Mouse (Mus musculus): ENCODE results near the gene Tmprss5. TPM values are rescaled to one million over a fixed set of nuclear protein-coding genes. Genes with fewer than 3 reads are reported as not detected.

Tmprss5 gene
- under 1 TPM; 0.70 TPM for total RNA-seq (2021)
- long read RNA-seq, experiment 1, partial matches to known transcripts = 0 of 1 reads
- long read RNA-seq, experiment 1, other reads (novel, unspliced or antisense) = 1 of 1 reads
- long read RNA-seq, experiment 2 = 0 reads

DNA sequence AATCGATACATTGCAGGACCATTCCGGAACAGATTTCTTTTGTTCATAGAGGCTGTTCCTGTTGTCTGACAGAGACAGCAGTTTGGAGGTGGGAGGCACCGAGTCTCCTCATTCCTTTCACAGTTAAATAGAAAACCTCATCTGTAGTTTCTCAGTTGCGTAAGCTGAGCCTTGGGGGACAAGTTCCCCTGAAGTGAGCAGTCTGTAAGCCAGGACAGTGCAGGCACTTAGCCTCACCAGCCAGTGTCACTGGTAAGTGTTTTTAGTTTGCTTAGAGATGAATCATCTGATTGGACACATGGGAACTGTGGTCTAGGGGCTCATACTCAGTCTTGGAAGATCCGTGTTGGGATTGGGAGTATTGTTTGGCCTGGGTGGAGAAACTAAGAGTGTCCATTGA, at the start of gene Tmprss5:
Gene Tmprss5 (plus strand): TSS at position 154 of the 400 bp plus-strand sequence.
- no peak for DNase-seq (ENCODE audit: extremely low spot score in 1 of 2, low spot score in 2 of 2)
- no peak within 1 kb of the TSS for H3K4me3 ChIP-seq
- intact Hi-C loops (cut with DNase I) = loop anchor here (1.0 to 5.0 kb wide), 3 partner anchors 166 to 1356 kb away; no protein-coding TSS in a partner anchor
- TF ChIP-seq CTCF (IDR thresholded peaks at IDR 0.05) = no peak
- no peak within 1 kb of the TSS for H3K27ac ChIP-seq

DNA sequence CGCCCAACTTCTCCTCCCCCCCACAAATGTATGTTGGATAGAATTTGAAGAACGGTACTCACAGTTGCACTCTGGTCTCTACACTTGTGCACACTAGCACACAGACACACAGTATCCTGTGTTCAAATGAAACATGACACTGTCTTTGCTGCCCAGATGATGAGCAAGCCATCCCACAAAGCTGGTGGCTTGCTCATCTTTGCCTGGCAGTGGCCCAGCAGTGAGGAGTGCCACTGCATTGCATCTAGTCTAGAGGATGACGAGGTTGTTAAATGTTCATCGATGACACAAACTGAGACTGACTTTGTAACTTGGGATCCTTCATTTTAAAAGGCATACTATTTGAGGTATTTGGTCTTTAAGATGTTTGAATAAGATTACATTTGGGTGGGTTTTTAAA, 46.3 kb upstream of the Tmprss5 start:
- intact Hi-C loops (cut with DNase I) = no loop called here

DNA sequence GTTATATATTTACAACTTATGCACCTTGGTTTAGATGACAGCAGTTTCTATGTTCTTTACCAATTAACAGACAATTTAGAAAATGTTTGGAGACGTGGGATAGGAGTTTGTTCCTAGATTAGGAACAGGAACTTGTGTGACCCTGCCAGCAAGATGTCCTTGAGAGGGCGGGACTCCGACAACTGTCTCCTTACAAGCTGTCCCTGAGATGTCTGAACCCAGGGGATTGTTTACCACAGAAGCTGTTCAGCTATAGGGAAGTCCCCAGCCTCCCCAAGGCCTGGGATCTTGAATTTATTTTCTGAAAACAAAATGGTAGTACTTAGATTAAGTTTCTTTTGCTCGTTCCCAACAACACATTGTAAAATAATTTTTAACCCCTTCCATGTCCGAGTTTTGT, 30.2 kb upstream of the Tmprss5 start:
- no peak for DNase-seq (ENCODE audit: extremely low spot score in 1 of 2, low spot score in 2 of 2)
- TF ChIP-seq CTCF (IDR thresholded peaks at IDR 0.05) = no peak
- intact Hi-C loops (cut with DNase I) = loop anchor here (1.0 kb wide), 1 partner anchor 406 kb away; no protein-coding TSS in a partner anchor
- Histone ChIP-seq H3K4me3 (no peak overlapping the region), H3K27ac (no peak overlapping the region)

More for the DNA sequence above, 46.3 kb upstream of the Tmprss5 start:
- Histone ChIP-seq H3K27ac (no peak overlapping the region), H3K4me3 (no peak overlapping the region)
- DNase-seq (ENCODE audit: extremely low spot score in 1 of 2, low spot score in 2 of 2) = peak in 1 of 2 experiments; percentile 50
- TF ChIP-seq CTCF (IDR thresholded peaks at IDR 0.05) = no peak

DNA sequence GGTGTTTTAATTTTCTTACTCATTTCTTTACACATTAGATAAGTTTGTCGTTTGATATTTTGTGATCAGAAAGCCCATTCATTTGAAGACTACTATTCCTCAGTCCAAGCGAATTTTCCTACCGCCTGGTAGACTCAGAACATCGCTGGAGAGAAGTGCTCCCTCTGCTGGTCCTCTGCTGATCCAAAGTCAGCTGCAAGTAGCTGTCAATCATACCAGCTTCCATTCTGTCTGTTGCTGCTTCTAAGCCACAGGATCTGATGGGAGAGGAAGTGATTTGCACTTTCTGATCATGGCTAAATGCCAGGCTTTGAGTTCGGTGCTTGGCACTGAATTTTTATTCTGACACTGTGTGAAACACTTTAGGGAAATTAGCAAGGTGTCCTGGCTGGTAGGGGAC, 29.7 kb upstream of the Tmprss5 start:
- peak; percentile 56 to 68 for DNase-seq (ENCODE audit: extremely low spot score in 1 of 2, low spot score in 2 of 2)
- TF ChIP-seq CTCF (IDR thresholded peaks at IDR 0.05) = peak; percentile 84
- Histone ChIP-seq H3K27ac (no peak overlapping the region), H3K4me3 (no peak overlapping the region)
- intact Hi-C loops (cut with DNase I) = loop anchor here (1.0 kb wide), 1 partner anchor 406 kb away; no protein-coding TSS in a partner anchor

DNA sequence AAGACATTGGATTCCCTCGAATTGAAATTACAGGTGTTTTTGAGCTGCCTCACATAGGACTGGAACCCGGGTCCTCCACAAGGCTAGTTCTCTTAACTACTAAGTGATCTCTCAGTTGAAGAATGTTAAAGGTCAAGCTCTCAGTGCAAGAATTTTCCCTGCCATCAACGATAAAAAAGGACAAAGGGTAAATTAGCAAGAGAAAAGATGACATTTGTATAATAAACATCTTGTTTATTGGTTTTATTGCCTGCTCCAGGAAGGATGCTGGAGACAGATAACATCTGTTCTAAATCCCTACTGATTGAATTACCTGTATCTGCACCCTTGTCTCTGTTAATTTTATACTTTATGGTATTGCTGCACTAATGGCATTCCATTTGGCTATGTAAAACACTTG, 27.0 kb upstream of the Tmprss5 start:
- Histone ChIP-seq H3K4me3 (no peak overlapping the region), H3K27ac (no peak overlapping the region)
- DNase-seq (ENCODE audit: extremely low spot score in 1 of 2, low spot score in 2 of 2) = no peak
- intact Hi-C loops (cut with DNase I) = no loop called here
- no peak for TF ChIP-seq CTCF (IDR thresholded peaks at IDR 0.05)

DNA sequence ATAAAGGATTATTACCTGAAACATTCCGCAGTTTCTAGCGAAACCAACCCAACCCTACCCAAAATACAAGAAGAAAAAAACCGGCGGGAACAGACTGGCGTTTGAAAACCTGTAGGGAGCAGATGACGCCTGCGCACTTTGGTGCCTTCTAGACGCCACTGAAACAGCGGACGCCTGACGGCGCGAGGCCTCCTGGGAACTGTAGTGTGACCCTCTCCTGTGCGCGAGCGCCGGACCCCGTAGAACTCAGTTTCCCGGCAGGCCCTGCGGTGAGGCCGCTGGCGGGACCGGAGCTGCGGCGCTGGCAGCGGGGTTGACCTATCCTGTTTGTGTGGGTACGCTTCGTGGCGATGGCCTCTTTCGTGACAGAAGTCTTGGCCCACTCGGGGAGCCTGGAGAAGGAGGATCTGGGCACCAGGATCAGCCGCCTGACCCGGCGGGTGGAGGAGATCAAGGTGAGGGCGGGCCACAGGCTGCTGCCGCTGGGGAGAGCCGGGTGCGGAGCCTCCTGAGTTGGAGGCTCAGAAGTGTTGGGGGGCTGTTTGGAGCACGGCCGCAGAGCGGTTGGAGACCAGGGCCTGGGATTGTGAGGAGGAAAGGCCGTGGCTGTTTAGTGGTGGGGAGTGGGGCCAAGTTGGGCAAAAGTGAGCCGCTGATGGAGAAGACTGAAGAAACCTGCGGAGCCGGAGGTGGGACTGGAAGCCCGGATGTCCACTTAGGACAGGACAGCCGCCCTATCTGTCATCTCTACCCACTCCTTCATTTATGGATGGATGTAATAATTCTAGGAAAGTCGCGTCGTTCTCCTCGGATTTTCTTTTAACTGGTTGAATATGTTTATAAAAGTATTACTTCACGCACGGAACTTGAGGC, 25.5 kb upstream of the Tmprss5 start, which contains the start of gene Zw10:
Gene Zw10 (plus strand): TSS at position 281 of the 873 bp plus-strand sequence.
- DNase-seq (ENCODE audit: extremely low spot score in 1 of 2, low spot score in 2 of 2) = peak; percentile 94
- H3K27ac ChIP-seq = peak within 1 kb of the TSS; percentile 51
- TF ChIP-seq CTCF (IDR thresholded peaks at IDR 0.05) = no peak; the same call in 1 of the 2 replicates
- intact Hi-C loops (cut with DNase I) = loop anchor here (5.0 kb wide), 1 partner anchor 68 kb away; the partner anchor contains the start of gene Usp28
- peak within 1 kb of the TSS; percentile 97 for H3K4me3 ChIP-seq

DNA sequence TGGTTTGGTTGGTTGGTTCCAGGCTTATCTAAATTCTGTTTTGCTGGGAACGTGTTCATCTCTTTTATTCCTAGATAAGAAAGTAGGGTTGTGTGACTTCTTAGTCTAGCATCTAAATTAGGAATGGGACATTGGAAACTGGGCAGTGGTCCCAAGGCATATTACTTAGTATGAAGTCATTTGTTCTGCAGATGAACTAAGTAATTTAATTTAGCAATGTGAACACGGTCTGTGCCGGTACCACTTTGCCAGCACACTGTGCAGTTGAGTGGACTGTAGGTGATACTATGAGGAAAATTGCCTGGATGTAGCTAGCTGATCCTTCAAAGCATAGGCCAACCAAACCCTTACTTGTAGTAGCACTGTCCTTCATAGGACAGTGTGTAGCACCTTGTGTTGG, 4.2 kb upstream of the Tmprss5 start:
- no peak for TF ChIP-seq CTCF (IDR thresholded peaks at IDR 0.05)
- no peak for DNase-seq (ENCODE audit: extremely low spot score in 1 of 2, low spot score in 2 of 2)
- Histone ChIP-seq H3K4me3 (no peak overlapping the region), H3K27ac (no peak overlapping the region)
- intact Hi-C loops (cut with DNase I) = no loop called here

DNA sequence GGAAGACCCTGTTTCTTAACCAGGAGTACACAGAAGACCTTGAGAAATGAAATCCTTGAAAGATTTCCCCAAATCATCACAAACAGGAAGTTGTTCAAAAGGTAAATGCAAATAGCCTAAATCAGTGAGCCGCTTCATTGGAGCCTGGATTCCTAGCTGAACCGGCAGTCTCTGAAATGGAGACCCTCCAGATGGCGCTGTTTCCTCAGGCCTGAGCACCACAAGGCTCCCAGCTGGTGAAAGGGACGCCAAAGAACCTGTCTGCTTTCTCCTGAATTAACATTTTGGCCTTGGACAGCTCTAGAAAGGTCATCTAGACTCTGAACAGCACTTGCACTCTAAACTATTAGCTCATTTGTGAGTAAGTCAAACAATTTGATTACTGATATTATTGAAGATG, 501 bp downstream of the Tmprss5 start:
- peak; percentile 90 for TF ChIP-seq CTCF (IDR thresholded peaks at IDR 0.05)
- peak; percentile 68 to 80 for DNase-seq (ENCODE audit: extremely low spot score in 1 of 2, low spot score in 2 of 2)
- intact Hi-C loops (cut with DNase I) = loop anchor here (1.0 to 5.0 kb wide), 3 partner anchors 166 to 1356 kb away; no protein-coding TSS in a partner anchor

DNA sequence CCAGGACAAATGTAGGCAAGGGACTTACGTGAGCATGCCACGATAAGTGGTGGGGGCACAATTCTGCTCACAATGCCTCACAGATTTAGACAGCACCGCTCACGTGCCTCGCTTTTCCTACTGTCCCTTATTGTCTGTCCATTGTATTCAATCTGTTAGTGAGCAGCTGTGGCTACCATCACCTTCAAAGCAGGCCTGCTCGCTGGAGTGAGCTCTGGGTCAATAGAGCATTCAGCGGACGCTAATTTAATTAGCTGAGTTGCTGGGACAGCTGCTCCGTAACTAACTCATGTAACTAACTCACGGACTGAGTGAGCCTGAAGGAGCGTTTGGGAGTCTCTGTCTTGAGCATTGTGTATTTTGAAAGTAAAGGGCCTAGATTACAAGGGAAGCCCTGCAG, 6.3 kb downstream of the Tmprss5 start:
- H3K27ac ChIP-seq = no peak overlapping the region
- no peak for TF ChIP-seq CTCF (IDR thresholded peaks at IDR 0.05)
- intact Hi-C loops (cut with DNase I) = no loop called here

More for the DNA sequence above, 501 bp downstream of the Tmprss5 start:
- Histone ChIP-seq H3K4me3 (no peak overlapping the region), H3K27ac (no peak overlapping the region)

DNA sequence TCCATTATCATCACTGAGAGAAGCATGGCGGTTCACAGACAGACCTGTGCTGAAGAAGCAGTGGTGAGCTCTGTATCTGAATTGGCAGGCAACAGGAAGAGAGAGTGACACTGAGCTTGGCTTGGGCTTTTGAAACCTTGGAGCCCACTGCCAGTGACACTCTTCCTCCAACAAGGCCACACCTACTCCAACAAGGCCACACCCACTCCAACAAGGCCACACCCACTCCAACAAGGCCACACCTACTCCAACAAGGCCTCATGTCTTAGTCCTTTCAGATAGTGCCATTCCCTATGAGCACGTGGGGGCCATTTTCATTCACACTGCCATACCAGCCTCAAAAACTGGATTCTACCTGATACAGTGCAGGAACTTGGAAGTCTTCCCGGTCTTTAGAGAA, 17.8 kb downstream of the Tmprss5 start:
- no peak overlapping the region for H3K27ac ChIP-seq
- intact Hi-C loops (cut with DNase I) = no loop called here
- no peak for DNase-seq (ENCODE audit: extremely low spot score in 1 of 2, low spot score in 2 of 2)
- no peak overlapping the region for H3K4me3 ChIP-seq
- TF ChIP-seq CTCF (IDR thresholded peaks at IDR 0.05) = no peak

More for the DNA sequence above, 6.3 kb downstream of the Tmprss5 start:
- no peak overlapping the region for H3K4me3 ChIP-seq
- DNase-seq (ENCODE audit: extremely low spot score in 1 of 2, low spot score in 2 of 2) = no peak

DNA sequence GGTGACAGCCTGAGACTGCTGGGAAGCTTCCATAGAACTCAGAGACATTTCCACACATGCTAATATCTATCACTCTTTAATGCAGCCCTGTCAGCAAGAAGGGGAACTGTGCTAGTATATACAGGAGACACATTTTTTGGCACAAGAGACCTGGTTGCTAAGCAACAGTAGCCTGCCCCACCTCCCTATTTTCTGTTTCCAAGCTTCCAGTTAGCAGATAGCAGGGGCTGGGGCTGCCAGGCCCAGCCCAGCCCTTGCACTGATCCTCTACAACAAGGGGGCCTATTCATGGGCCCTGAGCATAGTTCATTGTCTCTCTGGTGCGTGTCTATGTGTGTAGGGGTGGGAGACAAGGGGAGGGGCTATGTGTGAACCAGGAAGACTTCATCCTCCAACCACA, 21.3 kb downstream of the Tmprss5 start:
- intact Hi-C loops (cut with DNase I) = no loop called here
- no peak overlapping the region for H3K27ac ChIP-seq
- no peak for TF ChIP-seq CTCF (IDR thresholded peaks at IDR 0.05)
- no peak overlapping the region for H3K4me3 ChIP-seq
- no peak for DNase-seq (ENCODE audit: extremely low spot score in 1 of 2, low spot score in 2 of 2)

DNA sequence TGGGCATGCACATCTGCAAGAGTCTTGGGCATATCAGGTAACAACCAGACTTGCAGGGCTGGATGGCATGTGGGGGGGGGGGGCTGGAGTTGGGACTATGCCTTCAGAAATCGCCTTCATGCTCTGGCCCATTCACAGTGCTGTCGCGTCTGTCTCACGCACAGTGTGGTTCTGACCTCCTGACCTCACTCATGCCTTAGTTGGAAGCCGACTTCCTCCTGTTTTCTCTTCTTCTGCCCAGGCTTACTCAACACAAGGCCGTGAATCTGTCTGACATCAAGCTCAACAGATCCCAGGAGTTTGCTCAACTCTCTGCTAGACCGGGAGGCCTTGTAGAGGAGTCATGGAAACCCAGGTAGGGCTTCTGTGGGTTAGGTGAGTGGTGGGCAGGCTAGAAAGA, 28.0 kb downstream of the Tmprss5 start:
- intact Hi-C loops (cut with DNase I) = no loop called here
- no peak for TF ChIP-seq CTCF (IDR thresholded peaks at IDR 0.05)

More for the DNA sequence above, 28.0 kb downstream of the Tmprss5 start:
- H3K27ac ChIP-seq = no peak overlapping the region
- no peak overlapping the region for H3K4me3 ChIP-seq
- no peak for DNase-seq (ENCODE audit: extremely low spot score in 1 of 2, low spot score in 2 of 2)

Measured in left cerebral cortex, adult 2 months (tissue).